Mouse (Mus musculus) ES-CJ7 (cell line): Measurements from ENCODE around the gene Tmem262.
"Not testable (repeated sequence)": the region's sequence is repeated elsewhere in the genome, so short reads cannot be mapped to it uniquely, and the experiment has no call there.

ENCODE experiments used
- DNase-seq: peaks from one replicate; pipeline ENCODE4 v3.0.0; 2011; ENCODE audit warnings: low read depth, low spot score

Gene Tmem262

GRCm38 (mm10) chr19:6079983-6080480 is at the start of gene Tmem262:
Gene Tmem262 (plus strand): TSS chr19:6080033.
- no peak for DNase-seq

- DNase-seq = no peak
Observed at GRCm38 (mm10) chr19:6030520-6031280, 49.1 kb upstream of the Tmem262 start.

GRCm38 (mm10) chr19:6035966-6036585 is 43.8 kb upstream of the Tmem262 start:
- DNase-seq = no peak

GRCm38 (mm10) chr19:6037695-6038094 is 42.1 kb upstream of the Tmem262 start:
- DNase-seq = no peak

GRCm38 (mm10) chr19:6038326-6038725 is 41.5 kb upstream of the Tmem262 start:
- DNase-seq = no peak

- DNase-seq = no peak
Observed at GRCm38 (mm10) chr19:6040002-6040401, 39.8 kb upstream of the Tmem262 start.

GRCm38 (mm10) chr19:6042293-6042692 is 37.5 kb upstream of the Tmem262 start:
- DNase-seq = no peak

GRCm38 (mm10) chr19:6044102-6044501 is 35.7 kb upstream of the Tmem262 start:
- not testable (repeated sequence) for DNase-seq

GRCm38 (mm10) chr19:6045366-6046293 is 34.2 kb upstream of the Tmem262 start:
- no peak for DNase-seq

- peak; percentile 94 for DNase-seq
Observed at GRCm38 (mm10) chr19:6046294-6047153, 33.3 kb upstream of the Tmem262 start, which contains the start of gene Syvn1. Gene Syvn1 (plus strand): TSS chr19:6046576.

- DNase-seq = no peak
Observed at GRCm38 (mm10) chr19:6047154-6047898, 32.5 kb upstream of the Tmem262 start.

- no peak for DNase-seq
Observed at GRCm38 (mm10) chr19:6047899-6048166, 32.0 kb upstream of the Tmem262 start.

- no peak for DNase-seq
Observed at GRCm38 (mm10) chr19:6048681-6049410, 31.0 kb upstream of the Tmem262 start.

GRCm38 (mm10) chr19:6052516-6052915 is 27.3 kb upstream of the Tmem262 start:
- no peak for DNase-seq

GRCm38 (mm10) chr19:6054296-6054695 is 25.5 kb upstream of the Tmem262 start:
- no peak for DNase-seq

GRCm38 (mm10) chr19:6056696-6057095 is 23.1 kb upstream of the Tmem262 start:
- DNase-seq = no peak

- peak; percentile 98 for DNase-seq
Observed at GRCm38 (mm10) chr19:6057313-6058096, 22.3 kb upstream of the Tmem262 start, which contains the start of the genes Mrpl49 and Fau. Gene Mrpl49 (minus strand): TSS chr19:6057785. Gene Fau (plus strand): TSS chr19:6057844.

GRCm38 (mm10) chr19:6058513-6058912 is 21.3 kb upstream of the Tmem262 start:
- no peak for DNase-seq

- DNase-seq = no peak
Observed at GRCm38 (mm10) chr19:6058966-6059365, 20.9 kb upstream of the Tmem262 start.
